Mouse (Mus musculus) fibroblast of lung, adult 2 months (primary cell): ENCODE data around the gene Adcy9.
"Not testable (repeated sequence)": the region's sequence is repeated elsewhere in the genome, so short reads cannot be mapped to it uniquely, and the experiment has no call there.

Experiments used
- DNase-seq: peaks from one replicate; pipeline ENCODE4 v3.0.0-alpha.2; 2011; ENCODE audit warnings: low read depth

The Adcy9 gene

GRCm38 (mm10) chr16:4270911-4271310 lies 149.4 kb downstream of the Adcy9 start:
- no peak for DNase-seq

DNA sequence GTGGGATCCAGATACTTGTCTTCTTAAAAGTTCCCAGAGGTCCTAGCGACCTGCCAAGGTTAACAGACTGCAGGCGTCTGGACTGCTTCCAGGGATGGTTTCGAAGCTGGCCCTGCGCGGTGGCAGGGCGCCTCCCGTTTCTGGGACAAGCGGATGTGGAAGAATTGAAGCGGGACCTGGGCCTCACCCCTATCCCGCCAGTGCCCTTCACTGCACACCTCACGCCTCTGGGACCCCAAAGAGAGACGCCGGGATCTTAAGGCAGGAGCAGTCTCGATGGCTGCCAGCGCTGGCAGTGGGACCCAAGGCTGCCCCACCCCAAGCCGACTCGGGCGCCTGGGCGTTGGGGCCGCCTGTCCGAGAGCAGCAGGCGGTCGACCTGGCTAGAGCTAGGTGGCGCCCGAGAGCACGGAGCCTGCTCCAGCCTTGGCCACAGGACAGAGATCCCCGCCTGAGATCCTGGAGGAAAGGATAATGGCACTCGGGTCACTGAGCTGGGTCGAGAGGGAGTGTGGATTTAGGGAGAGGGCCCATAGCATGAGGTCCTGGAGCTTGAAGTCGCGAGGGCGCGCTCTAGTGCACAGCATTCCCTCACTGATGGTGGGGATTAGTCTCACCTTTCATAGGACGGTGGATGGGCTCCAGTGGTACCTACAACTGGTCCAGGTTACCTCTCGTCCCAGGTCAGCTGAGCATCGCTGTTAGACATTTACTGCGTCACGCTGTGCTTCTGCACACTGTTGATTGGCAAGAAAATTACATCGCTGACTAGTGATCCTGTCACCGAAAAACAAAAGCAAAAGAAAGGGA lies 152.2 kb downstream of the Adcy9 start:
- DNase-seq: no peak

GRCm38 (mm10) chr16:4267453-4267852 lies 152.8 kb downstream of the Adcy9 start:
- DNase-seq: no peak

- DNase-seq: no peak
These were observed 154.9 kb downstream of the Adcy9 start for GRCm38 (mm10) chr16:4265351-4265750.

GRCm38 (mm10) chr16:4263486-4263885 lies 156.8 kb downstream of the Adcy9 start:
- DNase-seq: no peak

GRCm38 (mm10) chr16:4257546-4257945 lies 162.8 kb downstream of the Adcy9 start:
- no peak for DNase-seq

- DNase-seq: no peak
These were observed 171.5 kb downstream of the Adcy9 start for GRCm38 (mm10) chr16:4248791-4249190.

- DNase-seq: not testable (repeated sequence)
These were observed 175.1 kb downstream of the Adcy9 start for GRCm38 (mm10) chr16:4245241-4245640.
